Mouse (Mus musculus): ENCODE measurements around the gene Parp6.

Gene Parp6

GRCm38 (mm10) chr9:59679678-59680533 is 62.8 kb downstream of the Parp6 start, which contains the start of gene Gramd2:
Gramd2 (plus strand) TSS chr9:59680144.
- DNase-seq (ENCODE audit: low spot score in 2 of 2), result peak; percentile 52 to 78

- no peak for DNase-seq (ENCODE audit: low spot score in 2 of 2)
Observed at GRCm38 (mm10) chr9:59680534-59680875, 63.4 kb downstream of the Parp6 start.

GRCm38 (mm10) chr9:59684020-59684419 is 66.9 kb downstream of the Parp6 start:
- no peak for DNase-seq (ENCODE audit: low spot score in 2 of 2)

GRCm38 (mm10) chr9:59687416-59688046 is 70.4 kb downstream of the Parp6 start:
- no peak for DNase-seq (ENCODE audit: low spot score in 2 of 2)

GRCm38 (mm10) chr9:59691635-59692094 is 74.6 kb downstream of the Parp6 start:
- no peak for DNase-seq (ENCODE audit: low spot score in 2 of 2)

- DNase-seq (ENCODE audit: low spot score in 2 of 2), result no peak
Observed at GRCm38 (mm10) chr9:59692145-59692544, 75.1 kb downstream of the Parp6 start.

- no peak for DNase-seq (ENCODE audit: low spot score in 2 of 2)
Observed at GRCm38 (mm10) chr9:59694571-59695450, 77.7 kb downstream of the Parp6 start.

- no peak for DNase-seq (ENCODE audit: low spot score in 2 of 2)
Observed at GRCm38 (mm10) chr9:59695451-59695813, 78.3 kb downstream of the Parp6 start.

GRCm38 (mm10) chr9:59696381-59696780 is 79.3 kb downstream of the Parp6 start:
- no peak for DNase-seq (ENCODE audit: low spot score in 2 of 2)
